Mouse (Mus musculus): ENCODE data around the gene Sag. TPM values are rescaled to one million over a fixed set of nuclear protein-coding genes. Genes with fewer than 3 reads are reported as not detected.

Sag gene
- total and polyA plus RNA-seq, 2 experiments from 2014 or later: 0.11 to 0.31 TPM

DNA sequence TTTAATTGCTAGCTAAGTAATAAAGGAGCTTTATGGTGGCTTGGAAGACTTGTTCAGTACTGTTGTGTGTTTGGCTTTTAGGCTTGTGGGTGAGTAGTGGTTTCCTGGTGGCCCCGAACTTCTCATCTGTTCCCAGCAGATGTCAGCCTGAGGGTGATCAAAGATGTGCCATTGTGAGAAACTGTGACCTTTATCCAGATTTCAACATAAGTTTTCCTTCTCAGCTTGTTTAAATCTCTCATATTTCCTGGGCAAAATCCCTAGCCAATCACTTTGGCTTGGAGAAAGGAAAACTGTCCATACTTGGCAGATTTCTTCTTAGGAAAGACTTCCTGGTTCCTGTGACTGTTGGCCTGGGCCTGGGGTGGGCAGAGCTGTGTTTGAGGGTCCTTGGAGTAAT lies 87.5 kb downstream of the Sag start:
- H3K4me3 ChIP-seq (ENCODE audit: low read depth, low read length): no peak overlapping the region
- H3K36me3 ChIP-seq (replicated peaks; ENCODE audit: control insufficient read depth, insufficient read depth, low read length): no peaks in the 10 kb centered on the region
- H3K9me3 ChIP-seq (replicated peaks; ENCODE audit: control insufficient read depth, low read length): no peaks in the 10 kb centered on the region
- no peak for TF ChIP-seq EP300 (IDR thresholded peaks at IDR 0.05; ENCODE audit: low read depth)
- TF ChIP-seq CTCF (IDR thresholded peaks at IDR 0.05; ENCODE audit: low read depth): no peak
- no peaks in the 10 kb centered on the region for H3K27me3 ChIP-seq (ENCODE audit: control insufficient read depth, insufficient read depth, low read length)
- WGBS: 60% methylated on average over 1 of the region's 1 CpGs
- DNase-seq (ENCODE audit: low spot score) (no peak), ATAC-seq (ENCODE audit: insufficient read depth, low read depth) (no peak)
- H3K27ac ChIP-seq (ENCODE audit: low read depth): no peak overlapping the region
- H3K4me2 ChIP-seq (ENCODE audit: low read depth, low read length): no peak overlapping the region
- 0 out of 2 replicates have a peak, but pooled peaks cover 9% of the 10 kb centered on the region for H3K4me1 ChIP-seq (ENCODE audit: control insufficient read depth, insufficient read depth)
- H3K9ac ChIP-seq (replicated peaks; ENCODE audit: low read depth, low read length): no peak overlapping the region

DNA sequence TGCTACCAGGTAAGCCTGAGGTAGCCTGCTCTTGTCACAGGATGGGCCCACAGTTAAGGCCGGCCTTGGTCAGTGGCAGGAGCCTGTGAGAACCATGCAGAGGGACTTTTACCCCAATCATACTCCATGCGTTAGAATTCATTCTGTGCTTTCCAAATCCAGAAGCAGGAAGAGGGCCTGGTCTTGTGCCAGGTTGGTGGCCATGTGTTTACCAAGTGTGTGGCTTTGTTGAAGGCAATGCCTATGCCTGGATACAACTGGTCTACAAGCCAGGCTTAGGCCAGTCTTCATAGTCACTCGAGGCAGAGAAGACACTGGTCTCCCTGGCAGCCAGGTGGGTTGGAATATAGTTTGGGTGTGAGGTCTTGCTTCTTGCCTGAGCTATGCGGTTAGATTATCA lies 88.2 kb downstream of the Sag start:
- DNase-seq (ENCODE audit: low spot score) (no peak), ATAC-seq (ENCODE audit: insufficient read depth, low read depth) (no peak)
- 72% methylated on average over 4 of the region's 4 CpGs for WGBS
- H3K9me3 ChIP-seq (replicated peaks; ENCODE audit: control insufficient read depth, low read length): no peaks in the 10 kb centered on the region
- TF ChIP-seq CTCF (IDR thresholded peaks at IDR 0.05; ENCODE audit: low read depth) (no peak), EP300 (IDR thresholded peaks at IDR 0.05; ENCODE audit: low read depth) (no peak)
- H3K4me3 ChIP-seq (ENCODE audit: low read depth, low read length): no peak overlapping the region
- H3K27me3 ChIP-seq (ENCODE audit: control insufficient read depth, insufficient read depth, low read length): no peaks in the 10 kb centered on the region
- 0 out of 2 replicates have a peak, but pooled peaks cover 9% of the 10 kb centered on the region for H3K4me1 ChIP-seq (ENCODE audit: control insufficient read depth, insufficient read depth)
- H3K4me2 ChIP-seq (ENCODE audit: low read depth, low read length): no peak overlapping the region
- no peaks in the 10 kb centered on the region for H3K36me3 ChIP-seq (replicated peaks; ENCODE audit: control insufficient read depth, insufficient read depth, low read length)
- no peak overlapping the region for H3K27ac ChIP-seq (ENCODE audit: low read depth)
- H3K9ac ChIP-seq (replicated peaks; ENCODE audit: low read depth, low read length): no peak overlapping the region

- H3K27me3 ChIP-seq (ENCODE audit: control insufficient read depth, insufficient read depth, low read length): no peaks in the 10 kb centered on the region
- no peaks in the 10 kb centered on the region for H3K36me3 ChIP-seq (replicated peaks; ENCODE audit: control insufficient read depth, insufficient read depth, low read length)
- H3K4me2 ChIP-seq (ENCODE audit: low read depth, low read length): no peak overlapping the region
- WGBS: 76% methylated on average over 2 of the region's 2 CpGs
- TF ChIP-seq EP300 (IDR thresholded peaks at IDR 0.05; ENCODE audit: low read depth): no peak
- TF ChIP-seq CTCF (IDR thresholded peaks at IDR 0.05; ENCODE audit: low read depth): no peak
- no peak overlapping the region for H3K27ac ChIP-seq (ENCODE audit: low read depth)
- H3K9ac ChIP-seq (replicated peaks; ENCODE audit: low read depth, low read length): no peak overlapping the region
- ATAC-seq (ENCODE audit: insufficient read depth, low read depth) (no peak), DNase-seq (ENCODE audit: low spot score) (no peak)
- no peaks in the 10 kb centered on the region for H3K9me3 ChIP-seq (replicated peaks; ENCODE audit: control insufficient read depth, low read length)
- H3K4me1 ChIP-seq (ENCODE audit: control insufficient read depth, insufficient read depth): 0 out of 2 replicates have a peak, but pooled peaks cover 9% of the 10 kb centered on the region
- no peak overlapping the region for H3K4me3 ChIP-seq (ENCODE audit: low read depth, low read length)
These were observed 89.0 kb downstream of the Sag start for GRCm38 (mm10) chr1:87892499-87892898.

GRCm38 (mm10) chr1:87893414-87893813 lies 89.9 kb downstream of the Sag start:
- 0 out of 2 replicates have a peak, but pooled peaks cover 9% of the 10 kb centered on the region for H3K4me1 ChIP-seq (ENCODE audit: control insufficient read depth, insufficient read depth)
- DNase-seq (ENCODE audit: low spot score) (no peak), ATAC-seq (ENCODE audit: insufficient read depth, low read depth) (no peak)
- no peak overlapping the region for H3K4me3 ChIP-seq (ENCODE audit: low read depth, low read length)
- H3K27me3 ChIP-seq (ENCODE audit: control insufficient read depth, insufficient read depth, low read length): no peaks in the 10 kb centered on the region
- H3K9me3 ChIP-seq (replicated peaks; ENCODE audit: control insufficient read depth, low read length): no peaks in the 10 kb centered on the region
- H3K9ac ChIP-seq (replicated peaks; ENCODE audit: low read depth, low read length): no peak overlapping the region
- no peak overlapping the region for H3K27ac ChIP-seq (ENCODE audit: low read depth)
- WGBS: 95% methylated on average over 4 of the region's 4 CpGs
- no peak overlapping the region for H3K4me2 ChIP-seq (ENCODE audit: low read depth, low read length)
- H3K36me3 ChIP-seq (replicated peaks; ENCODE audit: control insufficient read depth, insufficient read depth, low read length): no peaks in the 10 kb centered on the region
- TF ChIP-seq CTCF (IDR thresholded peaks at IDR 0.05; ENCODE audit: low read depth) (no peak), EP300 (IDR thresholded peaks at IDR 0.05; ENCODE audit: low read depth) (no peak)

Other genes with a start within 250 kb of the Sag start
- gene Ngef, start 229.8 kb upstream of the Sag start, total RNA-seq (2014; rRNA removed; ENCODE audit: low replicate concordance): not detected in 2 replicates
- 0.05 and 0.26 TPM in 2 replicates for gene Ngef, start 229.8 kb upstream of the Sag start, polyA plus RNA-seq (2015; fragmentation: Nextera tagmentation; extraction: Ambion mirVana)
- gene Inpp5d, start 183.4 kb upstream of the Sag start, total RNA-seq (2014; rRNA removed; ENCODE audit: low replicate concordance): 9.9 and 66.4 TPM in 2 replicates
- 3.2 and 5.0 TPM in 2 replicates for gene Inpp5d, start 183.4 kb upstream of the Sag start, polyA plus RNA-seq (2015; fragmentation: Nextera tagmentation; extraction: Ambion mirVana)
- gene Atg16l1, start 47.8 kb upstream of the Sag start, total RNA-seq (2014; rRNA removed; ENCODE audit: low replicate concordance): 36.8 and 37.1 TPM in 2 replicates
- gene Atg16l1, start 47.8 kb upstream of the Sag start, polyA plus RNA-seq (2015; fragmentation: Nextera tagmentation; extraction: Ambion mirVana): 19.0 and 19.6 TPM in 2 replicates
- gene Dgkd, start 49.6 kb downstream of the Sag start, total RNA-seq (2014; rRNA removed; ENCODE audit: low replicate concordance): 37.3 and 40.5 TPM in 2 replicates
- gene Dgkd, start 49.6 kb downstream of the Sag start, polyA plus RNA-seq (2015; fragmentation: Nextera tagmentation; extraction: Ambion mirVana): 12.4 and 14.1 TPM in 2 replicates
- gene Usp40, start 204.9 kb downstream of the Sag start, total RNA-seq (2014; rRNA removed; ENCODE audit: low replicate concordance): 27.4 and 33.5 TPM in 2 replicates
- gene Usp40, start 204.9 kb downstream of the Sag start, polyA plus RNA-seq (2015; fragmentation: Nextera tagmentation; extraction: Ambion mirVana): 15.7 and 18.6 TPM in 2 replicates